Mouse (Mus musculus): Measurements from ENCODE around the gene Amer2. TPM values are rescaled to one million over a fixed set of nuclear protein-coding genes. Genes with fewer than 3 reads are reported as not detected.

Amer2 gene
- polyA plus RNA-seq, 1 experiment from 2014 or later: 0.64 TPM

- ATAC-seq: no peak; the same call in 1 of the 2 replicates
- Histone ChIP-seq H3K9me3 (ENCODE audit: control insufficient read depth, low read length) (no peaks in the 10 kb centered on the region), H3K27me3 (replicated peaks; ENCODE audit: control insufficient read depth, insufficient read depth, low read length) (no peaks in the 10 kb centered on the region), H3K4me3 (ENCODE audit: low read length) (no peak overlapping the region), H3K36me3 (ENCODE audit: control insufficient read depth, insufficient read depth, low read length) (no peaks in the 10 kb centered on the region), H3K4me2 (ENCODE audit: low read depth, low read length) (no peak overlapping the region), H3K4me1 (ENCODE audit: control insufficient read depth, insufficient read depth, low read length) (no peaks in the 10 kb centered on the region), H3K27ac (ENCODE audit: low read length) (no peak overlapping the region), H3K9ac (ENCODE audit: low read depth, low read length) (no peak overlapping the region)
- 13% methylated on average over 3 of the region's 3 CpGs for WGBS
Measured at GRCm38 (mm10) chr14:60427896-60428295, 54.8 kb downstream of the Amer2 start.

GRCm38 (mm10) chr14:60429513-60429912 lies 56.5 kb downstream of the Amer2 start:
- no peaks in the 10 kb centered on the region for H3K27me3 ChIP-seq (replicated peaks; ENCODE audit: control insufficient read depth, insufficient read depth, low read length)
- no peak overlapping the region for H3K4me3 ChIP-seq (ENCODE audit: low read length)
- 67% methylated on average over 6 of the region's 6 CpGs for WGBS
- H3K4me1 ChIP-seq (ENCODE audit: control insufficient read depth, insufficient read depth, low read length): no peaks in the 10 kb centered on the region
- no peak for ATAC-seq
- no peak overlapping the region for H3K9ac ChIP-seq (ENCODE audit: low read depth, low read length)
- H3K27ac ChIP-seq (ENCODE audit: low read length): no peak overlapping the region
- H3K9me3 ChIP-seq (ENCODE audit: control insufficient read depth, low read length): no peaks in the 10 kb centered on the region
- no peak overlapping the region for H3K4me2 ChIP-seq (ENCODE audit: low read depth, low read length)
- no peaks in the 10 kb centered on the region for H3K36me3 ChIP-seq (ENCODE audit: control insufficient read depth, insufficient read depth, low read length)

- Histone ChIP-seq H3K4me2 (ENCODE audit: low read depth, low read length) (no peak overlapping the region), H3K9me3 (ENCODE audit: control insufficient read depth, low read length) (no peaks in the 10 kb centered on the region), H3K4me1 (ENCODE audit: control insufficient read depth, insufficient read depth, low read length) (no peaks in the 10 kb centered on the region), H3K9ac (ENCODE audit: low read depth, low read length) (no peak overlapping the region), H3K27ac (ENCODE audit: low read length) (no peak overlapping the region), H3K27me3 (replicated peaks; ENCODE audit: control insufficient read depth, insufficient read depth, low read length) (no peaks in the 10 kb centered on the region), H3K4me3 (ENCODE audit: low read length) (no peak overlapping the region), H3K36me3 (ENCODE audit: control insufficient read depth, insufficient read depth, low read length) (no peaks in the 10 kb centered on the region)
- ATAC-seq: no peak
- 51% methylated on average over 5 of the region's 5 CpGs for WGBS
Measured at GRCm38 (mm10) chr14:60431515-60431914, 58.5 kb downstream of the Amer2 start.

- no peaks in the 10 kb centered on the region for H3K36me3 ChIP-seq (ENCODE audit: control insufficient read depth, insufficient read depth, low read length)
- WGBS: 84% methylated on average over 2 of the region's 2 CpGs
- no peaks in the 10 kb centered on the region for H3K27me3 ChIP-seq (replicated peaks; ENCODE audit: control insufficient read depth, insufficient read depth, low read length)
- no peak overlapping the region for H3K9ac ChIP-seq (ENCODE audit: low read depth, low read length)
- H3K4me3 ChIP-seq (ENCODE audit: low read length): no peak overlapping the region
- no peak overlapping the region for H3K4me2 ChIP-seq (ENCODE audit: low read depth, low read length)
- no peak overlapping the region for H3K27ac ChIP-seq (ENCODE audit: low read length)
- H3K4me1 ChIP-seq (ENCODE audit: control insufficient read depth, insufficient read depth, low read length): no peaks in the 10 kb centered on the region
- H3K9me3 ChIP-seq (ENCODE audit: control insufficient read depth, low read length): no peaks in the 10 kb centered on the region
- ATAC-seq: no peak
Measured at GRCm38 (mm10) chr14:60432136-60432535, 59.1 kb downstream of the Amer2 start.

- H3K9ac ChIP-seq (ENCODE audit: low read depth, low read length): no peak overlapping the region
- no peak overlapping the region for H3K27ac ChIP-seq (ENCODE audit: low read length)
- no peak overlapping the region for H3K4me2 ChIP-seq (ENCODE audit: low read depth, low read length)
- H3K36me3 ChIP-seq (ENCODE audit: control insufficient read depth, insufficient read depth, low read length): no peaks in the 10 kb centered on the region
- H3K9me3 ChIP-seq (ENCODE audit: control insufficient read depth, low read length): no peaks in the 10 kb centered on the region
- no peaks in the 10 kb centered on the region for H3K4me1 ChIP-seq (ENCODE audit: control insufficient read depth, insufficient read depth, low read length)
- no peaks in the 10 kb centered on the region for H3K27me3 ChIP-seq (replicated peaks; ENCODE audit: control insufficient read depth, insufficient read depth, low read length)
- WGBS: 64% methylated on average over 4 of the region's 4 CpGs
- ATAC-seq: no peak
- H3K4me3 ChIP-seq (ENCODE audit: low read length): no peak overlapping the region
Measured at GRCm38 (mm10) chr14:60435515-60435914, 62.5 kb downstream of the Amer2 start.

GRCm38 (mm10) chr14:60436364-60436763 lies 63.3 kb downstream of the Amer2 start:
- no peak for ATAC-seq
- H3K4me2 ChIP-seq (ENCODE audit: low read depth, low read length): no peak overlapping the region

More at GRCm38 (mm10) chr14:60436364-60436763, 63.3 kb downstream of the Amer2 start:
- Histone ChIP-seq H3K9me3 (ENCODE audit: control insufficient read depth, low read length) (no peaks in the 10 kb centered on the region), H3K4me3 (ENCODE audit: low read length) (no peak overlapping the region), H3K36me3 (ENCODE audit: control insufficient read depth, insufficient read depth, low read length) (no peaks in the 10 kb centered on the region), H3K27me3 (replicated peaks; ENCODE audit: control insufficient read depth, insufficient read depth, low read length) (no peaks in the 10 kb centered on the region), H3K9ac (ENCODE audit: low read depth, low read length) (no peak overlapping the region), H3K4me1 (ENCODE audit: control insufficient read depth, insufficient read depth, low read length) (no peaks in the 10 kb centered on the region), H3K27ac (ENCODE audit: low read length) (no peak overlapping the region)

Other genes starting within 250 kb of the Amer2 start
- 6.3 and 6.7 TPM in 2 replicates for gene Atp8a2, start 176.1 kb upstream of the Amer2 start, polyA plus RNA-seq (2015; fragmentation: Nextera tagmentation; extraction: Ambion mirVana)
- gene Nupl1, start 121.8 kb upstream of the Amer2 start, polyA plus RNA-seq (2015; fragmentation: Nextera tagmentation; extraction: Ambion mirVana): 0.09 and 0.11 TPM in 2 replicates
- gene Gm49336, start 121.8 kb upstream of the Amer2 start, polyA plus RNA-seq (2015; fragmentation: Nextera tagmentation; extraction: Ambion mirVana): 38.9 and 39.1 TPM in 2 replicates
- 25.0 and 25.3 TPM in 2 replicates for gene Mtmr6, start 108.0 kb upstream of the Amer2 start, polyA plus RNA-seq (2015; fragmentation: Nextera tagmentation; extraction: Ambion mirVana)